8 mouse cellular contexts compared by ENCODE assay signal in genomic region chr10:41809771-41810563, GRCm38 (mm10). TPM values are rescaled to one million over a fixed set of nuclear protein-coding genes. Genes with fewer than 3 reads are reported as not detected.
DNase-seq lines count a peak whose midpoint lies in the region; ATAC-seq and TF ChIP-seq lines count a peak whose summit lies in the region.

Gene Cep57l1, minus strand, starts transcription at chr10:41809871.
Gene Sesn1, plus strand, starts transcription at chr10:41809935.

- no peak for TF ChIP-seq CTCF in bone marrow macrophage, adult 2 months (IDR thresholded peaks at IDR 0.05; ENCODE audit: low read depth, low read length)
- TF ChIP-seq CTCF in embryonic fibroblast, embryonic 13.5 days (IDR thresholded peaks at IDR 0.05; ENCODE audit: borderline replicate concordance, insufficient read depth, low read length): no peak

- peak within 1 kb of the TSS; percentile 94 for H3K4me3 ChIP-seq in bone marrow macrophage, adult 2 months (ENCODE audit: insufficient read depth, low read length)
- peak within 1 kb of the TSS; percentile 83 for H3K4me3 ChIP-seq in embryonic fibroblast, embryonic 13.5 days (ENCODE audit: insufficient read depth, low read length)
- peak within 1 kb of the TSS; percentile 77 for H3K4me3 ChIP-seq in heart, embryonic 10.5 days
- H3K4me3 ChIP-seq in kidney, embryonic 15.5 days (replicated peaks): peak within 1 kb of the TSS; percentile 63

- no peaks in the 10 kb centered on the region for H3K36me3 ChIP-seq in heart, embryonic 10.5 days
- no peaks in the 10 kb centered on the region for H3K36me3 ChIP-seq in kidney, embryonic 15.5 days

- ATAC-seq in kidney, embryonic 15.5 days (replicated peaks; ENCODE audit: low FRiP score): peak; percentile 98
- ATAC-seq in monocyte, adult 5-6 weeks (replicated peaks; ENCODE audit: insufficient number of reproducible peaks, low FRiP score, low TSS enrichment, poor library complexity, severe bottlenecking): peak; percentile 62

- peak within 1 kb of the TSS; percentile 85 for H3K4me2 ChIP-seq in kidney, embryonic 15.5 days

- H3K9ac ChIP-seq in kidney, embryonic 15.5 days: peak within 1 kb of the TSS; percentile 64

- peak within 1 kb of the TSS; percentile 87 for H3K27ac ChIP-seq in bone marrow macrophage, adult 2 months (ENCODE audit: insufficient read depth, low read depth, low read length)
- peak within 1 kb of the TSS; percentile 89 for H3K27ac ChIP-seq in embryonic fibroblast, embryonic 13.5 days (ENCODE audit: insufficient read depth, low read length)
- peak within 1 kb of the TSS; percentile 93 for H3K27ac ChIP-seq in heart, embryonic 10.5 days
- H3K27ac ChIP-seq in kidney, embryonic 15.5 days: peak within 1 kb of the TSS; percentile 95

- peak; percentile 98 for DNase-seq in A20 (ENCODE audit: low read depth, low spot score)
- peak; percentile 98 for DNase-seq in heart, embryonic 10.5 days (ENCODE audit: low spot score)
- peak; percentile 94 for DNase-seq in liver
- DNase-seq in spleen, postnatal 4 days (ENCODE audit: low spot score in 2 of 2): peak; percentile 89 to 96

- 0% methylated on average over 69 of the region's 69 CpGs for WGBS in heart, embryonic 10.5 days
- under 1% methylated on average over 69 of the region's 69 CpGs for WGBS in kidney, embryonic 15.5 days

- H3K9me3 ChIP-seq in heart, embryonic 10.5 days: no peaks in the 10 kb centered on the region
- H3K9me3 ChIP-seq in kidney, embryonic 15.5 days (replicated peaks): no peaks in the 10 kb centered on the region

- no peak for TF ChIP-seq POLR2A in bone marrow macrophage, adult 2 months (IDR thresholded peaks at IDR 0.05; ENCODE audit: borderline replicate concordance, low read depth, low read length)
- peak; percentile 85 for TF ChIP-seq POLR2A in embryonic fibroblast, embryonic 13.5 days (IDR thresholded peaks at IDR 0.05; ENCODE audit: low read depth, low read length)

- H3K27me3 ChIP-seq in heart, embryonic 10.5 days (ENCODE audit: insufficient read depth, poor library complexity, severe bottlenecking): no peaks in the 10 kb centered on the region
- no peaks in the 10 kb centered on the region for H3K27me3 ChIP-seq in kidney, embryonic 15.5 days

- peaks cover 30% of the 10 kb centered on the region for H3K4me1 ChIP-seq in bone marrow macrophage, adult 2 months (ENCODE audit: control insufficient read depth, insufficient read depth, low read length)
- H3K4me1 ChIP-seq in embryonic fibroblast, embryonic 13.5 days (ENCODE audit: control insufficient read depth, insufficient read depth, low read length): peaks cover 8% of the 10 kb centered on the region; the same call in 1 of the 2 replicates
- peaks cover 29% of the 10 kb centered on the region for H3K4me1 ChIP-seq in heart, embryonic 10.5 days
- H3K4me1 ChIP-seq in kidney, embryonic 15.5 days: peaks cover 25% of the 10 kb centered on the region

RNA-seq across cellular contexts. Expression of gene Cep57l1, which starts in this region (rescaled TPM):
- polyA plus RNA-seq in bone marrow macrophage, adult 2 months (2012; ENCODE audit: insufficient read depth, insufficient read length, missing spikeins): 11.8 and 14.5 TPM in 2 replicates
- polyA plus RNA-seq in embryonic fibroblast, embryonic 13.5 days (2011; ENCODE audit: insufficient read length, low read depth, missing spikeins): 12.4 and 17.8 TPM in 2 replicates
- polyA plus RNA-seq in heart, embryonic 10.5 days (2016; fragmentation: Nextera tagmentation; extraction: Ambion mirVana): 22.1 and 23.6 TPM in 2 replicates
- polyA plus RNA-seq in kidney, embryonic 15.5 days (2015; fragmentation: Nextera tagmentation; extraction: Ambion mirVana): 22.5 and 24.8 TPM in 2 replicates
- 4.2 to 15.7 TPM (median 5.5 TPM) in 3 replicates for total RNA-seq in monocyte, adult 5-6 weeks (2017)

RNA-seq across cellular contexts. Expression of gene Sesn1, which starts in this region (rescaled TPM):
- 238 and 242 TPM in 2 replicates for polyA plus RNA-seq in bone marrow macrophage, adult 2 months (2012; ENCODE audit: insufficient read depth, insufficient read length, missing spikeins)
- polyA plus RNA-seq in embryonic fibroblast, embryonic 13.5 days (2011; ENCODE audit: insufficient read length, low read depth, missing spikeins): 8.4 and 13.8 TPM in 2 replicates
- 18.9 and 20.6 TPM in 2 replicates for polyA plus RNA-seq in heart, embryonic 10.5 days (2016; fragmentation: Nextera tagmentation; extraction: Ambion mirVana)
- 34.3 and 35.1 TPM in 2 replicates for polyA plus RNA-seq in kidney, embryonic 15.5 days (2015; fragmentation: Nextera tagmentation; extraction: Ambion mirVana)
- total RNA-seq in monocyte, adult 5-6 weeks (2017): 36.4 to 52.6 TPM (median 44.4 TPM) in 3 replicates

Comparison
In these comparisons a context has a peak if more than half of its experiments do, and no peak if none do; other contexts are left out.
1. Peak in every context shown above with its lines: DNase-seq, ATAC-seq, H3K4me3 ChIP-seq and H3K27ac ChIP-seq.